Mouse (Mus musculus) hindbrain, embryonic 11.5 days (tissue): ENCODE results near the gene Fam160b1. TPM values are rescaled to one million over a fixed set of nuclear protein-coding genes. Genes with fewer than 3 reads are reported as not detected.

Experiments used
- ATAC-seq: fragments of 200-750 bp; cut with Nextera tagmentation; 2 replicates; pipeline ENCODE4 v1.8.0; 2017; ENCODE audit warnings: mild to moderate bottlenecking, moderate TSS enrichment, moderate library complexity; ENCODE audit not compliant: low FRiP score
- DNase-seq: peaks from one replicate; pipeline ENCODE4 v3.0.0-alpha.2; 2015; ENCODE audit warnings: low spot score
- H3K27ac ChIP-seq: fragments of 300-500 bp; sonication (generic); 2 replicates; pipeline ENCODE4 v1.5.1; 2014; ENCODE audit warnings: mild to moderate bottlenecking, low read depth, low read length
- H3K27me3 ChIP-seq: fragments of 300-500 bp; sonication (generic); 2 replicates; pipeline ENCODE4 v1.6.1; 2014; ENCODE audit warnings: mild to moderate bottlenecking, low read length, moderate library complexity, mixed read lengths; ENCODE audit not compliant: control insufficient read depth, insufficient read depth
- H3K36me3 ChIP-seq: fragments of 300-500 bp; sonication (generic); 2 replicates; pipeline ENCODE4 v1.6.1; 2014; ENCODE audit warnings: mild to moderate bottlenecking, low read length, moderate library complexity, mixed read lengths; ENCODE audit not compliant: control insufficient read depth, insufficient read depth
- H3K4me1 ChIP-seq: fragments of 300-500 bp; sonication (generic); replicated peaks from 2 replicates; pipeline ENCODE4 v1.6.1; 2014; ENCODE audit warnings: low read length, mixed read lengths; ENCODE audit not compliant: control insufficient read depth, insufficient read depth
- H3K4me2 ChIP-seq: fragments of 300-500 bp; sonication (generic); replicated peaks from 2 replicates; pipeline ENCODE4 v1.6.1; 2014; ENCODE audit warnings: mild to moderate bottlenecking, low read depth, low read length
- H3K4me3 ChIP-seq: fragments of 300-500 bp; sonication (generic); 2 replicates; pipeline ENCODE4 v1.5.1; 2014; ENCODE audit warnings: low read depth, low read length
- H3K9ac ChIP-seq: fragments of 300-500 bp; sonication (generic); 2 replicates; pipeline ENCODE4 v1.6.1; 2014; ENCODE audit warnings: low read depth, low read length
- H3K9me3 ChIP-seq: fragments of 300-500 bp; sonication (generic); 2 replicates; pipeline ENCODE4 v1.6.1; 2016; ENCODE audit warnings: low read length; ENCODE audit not compliant: control insufficient read depth
- WGBS: fragments of 180-500 bp; shearing (Covaris S2); extraction: QIAGEN DNeasy Blood & Tissue Kit; methylation state at CpG from one replicate; pipeline ENCODE4 v1.1.7; 2014; 5-methylcytosine and 5-hydroxymethylcytosine counted together
- polyA plus RNA-seq: library from polyadenylated mRNA; unstranded; fragments of >200 nt; fragmentation: Nextera tagmentation; extraction: Ambion mirVana; gene quantifications from 2 replicates; pipeline ENCODE4 v1.2.1, GENCODE M21; 2014

Fam160b1 gene
- polyA plus RNA-seq, 1 experiment from 2014 or later, result 14.2 TPM

DNA sequence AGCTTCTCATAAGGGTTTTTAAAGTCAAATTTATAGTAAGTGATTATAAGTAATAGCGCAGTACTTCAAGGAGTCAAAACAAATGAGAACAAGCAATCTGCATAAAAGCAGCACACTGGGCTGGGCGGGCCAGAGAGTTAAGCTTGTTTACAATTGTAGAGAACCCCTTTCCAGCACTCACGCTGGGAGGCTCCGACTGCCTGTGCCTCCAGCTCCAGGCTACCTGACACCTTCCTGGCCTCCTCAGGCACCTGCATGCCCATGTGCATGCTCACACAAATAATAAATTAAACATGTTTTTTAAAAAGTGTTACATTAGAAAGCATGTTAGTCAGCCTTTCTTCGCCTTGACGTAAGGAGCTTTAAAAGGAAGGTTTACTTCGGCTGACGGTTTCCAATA, 25.3 kb upstream of the Fam160b1 start:
- H3K4me3 ChIP-seq, result no peak overlapping the region
- H3K36me3 ChIP-seq, result no peaks in the 10 kb centered on the region
- 49% methylated on average over 8 of the region's 8 CpGs for WGBS

DNA sequence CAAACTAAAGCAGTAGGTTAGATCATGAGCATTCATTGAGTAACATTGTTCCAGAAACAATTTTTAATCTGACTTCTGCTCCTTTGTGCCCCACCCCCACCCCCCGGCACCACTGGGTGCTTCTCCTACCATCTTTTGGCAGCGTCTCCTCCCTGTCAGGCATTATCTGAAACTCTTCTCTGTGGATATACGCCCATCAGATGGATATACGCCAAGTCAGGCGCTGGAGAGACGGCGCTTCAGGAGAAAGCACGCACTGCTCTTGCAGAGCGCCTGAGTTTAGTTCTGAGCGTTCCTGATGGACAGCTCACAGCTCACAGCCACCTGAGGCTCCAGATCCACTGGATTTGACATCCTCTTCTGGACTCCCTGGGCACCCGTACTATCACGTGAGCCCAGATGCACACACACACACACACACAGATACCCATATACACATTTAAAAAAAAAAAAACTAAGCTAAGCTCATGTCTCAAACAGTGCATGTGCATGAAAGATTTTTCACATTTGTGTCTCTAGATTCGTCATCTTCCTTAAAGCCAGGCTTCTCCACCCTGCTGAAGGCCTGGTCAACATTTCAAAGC, 21.1 kb upstream of the Fam160b1 start:
- Histone ChIP-seq H3K4me3 (no peak overlapping the region), H3K36me3 (no peaks in the 10 kb centered on the region), H3K27me3 (no peaks in the 10 kb centered on the region), H3K27ac (no peak overlapping the region), H3K4me1 (no peaks in the 10 kb centered on the region), H3K4me2 (no peak overlapping the region), H3K9ac (no peak overlapping the region), H3K9me3 (no peaks in the 10 kb centered on the region)
- DNase-seq (no peak), ATAC-seq (no peak)
- 95% methylated on average over 13 of the region's 13 CpGs for WGBS

More for the DNA sequence above, 25.3 kb upstream of the Fam160b1 start:
- H3K27ac ChIP-seq, result no peak overlapping the region
- no peaks in the 10 kb centered on the region for H3K9me3 ChIP-seq
- H3K27me3 ChIP-seq, result no peaks in the 10 kb centered on the region
- no peak for DNase-seq
- H3K4me2 ChIP-seq, result no peak overlapping the region
- no peaks in the 10 kb centered on the region for H3K4me1 ChIP-seq
- no peak overlapping the region for H3K9ac ChIP-seq
- no peak for ATAC-seq

DNA sequence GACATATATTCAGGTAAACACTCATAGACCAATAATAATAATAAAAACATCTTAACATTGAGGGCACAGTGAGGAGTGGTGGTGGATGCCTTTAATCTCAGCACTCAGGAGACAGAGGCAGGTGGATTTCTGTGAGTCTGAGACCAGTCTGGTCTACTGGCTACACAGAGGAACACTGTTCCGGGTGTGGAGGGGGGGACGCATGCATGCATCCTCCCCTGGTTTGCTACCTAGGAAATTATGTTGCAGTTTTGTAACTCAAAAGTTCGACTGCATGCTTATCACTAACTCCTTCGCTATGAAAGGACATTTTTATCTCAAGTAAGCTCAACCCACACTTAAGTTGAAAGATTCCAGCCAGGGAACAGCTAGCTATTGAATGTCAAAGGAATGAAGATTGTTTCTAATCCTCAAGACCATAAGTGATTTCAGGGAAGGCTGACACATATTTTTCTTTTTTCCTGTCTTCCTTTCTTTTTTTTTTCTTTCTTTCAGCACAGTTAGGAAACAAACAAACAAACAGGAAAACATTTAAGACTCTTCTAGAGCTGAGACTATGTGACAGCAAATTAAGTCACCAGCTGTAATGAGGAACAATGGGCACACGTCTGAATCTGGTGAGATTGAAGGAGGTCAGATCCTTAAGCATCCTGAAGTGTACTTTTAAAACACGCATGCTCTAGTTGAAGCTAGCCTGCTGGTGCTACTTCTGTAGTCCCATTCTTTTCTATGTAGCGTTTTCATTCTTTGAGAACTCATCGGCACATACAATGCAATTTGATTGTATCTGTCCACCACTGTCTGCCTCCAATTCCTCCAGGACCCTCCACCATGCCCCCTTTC, 19.4 kb upstream of the Fam160b1 start:
- ATAC-seq (no peak), DNase-seq (no peak)
- no peaks in the 10 kb centered on the region for H3K27me3 ChIP-seq
- no peak overlapping the region for H3K9ac ChIP-seq
- H3K27ac ChIP-seq, result no peak overlapping the region
- no peak overlapping the region for H3K4me2 ChIP-seq
- 86% methylated on average over 8 of the region's 8 CpGs for WGBS
- H3K36me3 ChIP-seq, result no peaks in the 10 kb centered on the region
- no peaks in the 10 kb centered on the region for H3K4me1 ChIP-seq
- no peaks in the 10 kb centered on the region for H3K9me3 ChIP-seq
- H3K4me3 ChIP-seq, result no peak overlapping the region

DNA sequence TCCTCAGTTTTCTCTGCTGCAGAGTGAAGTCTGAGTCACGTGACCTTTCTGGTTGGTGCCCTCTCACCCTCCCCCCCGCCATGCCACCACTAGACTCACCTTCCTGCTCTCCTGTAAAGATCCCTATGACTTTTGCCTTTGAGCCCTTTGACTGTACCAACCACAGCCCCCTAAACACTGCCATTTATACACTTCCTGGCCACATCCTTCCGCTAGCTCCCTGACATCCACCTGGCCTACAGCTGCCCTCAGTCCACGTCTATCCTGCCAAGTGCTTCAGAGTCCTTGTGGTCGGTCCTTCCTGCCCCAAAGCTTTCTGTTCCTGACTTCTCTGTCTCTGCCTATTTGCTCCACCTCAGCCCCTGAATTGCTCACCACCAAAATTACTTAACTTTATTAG, 16.6 kb upstream of the Fam160b1 start:
- H3K27me3 ChIP-seq, result no peaks in the 10 kb centered on the region
- H3K4me1 ChIP-seq, result no peaks in the 10 kb centered on the region
- H3K27ac ChIP-seq, result no peak overlapping the region
- no peak overlapping the region for H3K9ac ChIP-seq
- ATAC-seq (no peak), DNase-seq (no peak)
- no peak overlapping the region for H3K4me3 ChIP-seq
- H3K9me3 ChIP-seq, result no peaks in the 10 kb centered on the region
- WGBS, result 82% methylated on average over 5 of the region's 5 CpGs
- H3K36me3 ChIP-seq, result no peaks in the 10 kb centered on the region
- H3K4me2 ChIP-seq, result no peak overlapping the region

DNA sequence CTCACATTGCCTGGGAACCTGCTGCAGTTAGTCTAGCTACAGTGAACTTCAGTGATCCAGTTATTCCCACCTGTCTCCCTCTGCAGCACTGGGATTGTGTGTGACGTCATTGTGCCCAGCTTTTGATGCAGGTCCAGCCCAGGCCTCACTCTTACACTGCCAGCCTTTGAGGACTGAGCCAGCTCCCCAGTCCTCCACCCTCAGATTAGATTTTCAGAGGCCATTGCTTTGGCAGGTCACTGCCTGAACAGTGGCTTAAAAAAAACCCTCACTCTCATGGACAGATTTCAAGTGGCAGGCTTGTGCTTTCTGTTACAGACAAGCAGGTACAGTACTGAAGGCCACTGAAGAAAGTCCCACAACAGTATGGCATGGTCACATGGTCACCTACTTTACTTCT, 15.8 kb upstream of the Fam160b1 start:
- Histone ChIP-seq H3K36me3 (no peaks in the 10 kb centered on the region), H3K4me1 (no peaks in the 10 kb centered on the region), H3K9me3 (no peaks in the 10 kb centered on the region), H3K27me3 (no peaks in the 10 kb centered on the region), H3K9ac (no peak overlapping the region), H3K27ac (no peak overlapping the region), H3K4me3 (no peak overlapping the region), H3K4me2 (no peak overlapping the region)
- DNase-seq (no peak), ATAC-seq (no peak)
- WGBS, result 82% methylated on average over 1 of the region's 1 CpGs

DNA sequence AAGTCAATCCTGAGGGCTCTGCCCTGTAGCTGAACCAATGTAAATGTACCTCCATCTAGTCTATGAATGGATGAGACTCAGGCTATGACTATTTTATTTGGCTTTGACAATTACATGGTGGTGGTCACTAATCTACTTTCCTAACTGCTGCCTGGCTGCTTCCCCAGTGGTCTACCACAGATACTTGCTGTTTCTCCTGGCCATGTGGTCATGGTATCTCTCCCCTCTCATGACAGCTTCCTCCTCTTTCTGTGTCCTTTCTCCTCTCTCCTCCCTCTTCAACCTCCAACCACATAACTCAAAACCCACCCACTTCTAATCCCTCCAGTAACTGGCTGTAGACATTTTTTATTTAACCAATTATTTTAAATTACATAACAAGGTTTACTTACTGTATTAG, 11.4 kb upstream of the Fam160b1 start:
- H3K27ac ChIP-seq, result no peak overlapping the region
- no peaks in the 10 kb centered on the region for H3K27me3 ChIP-seq
- H3K36me3 ChIP-seq, result no peaks in the 10 kb centered on the region
- no peak for DNase-seq
- no peak overlapping the region for H3K9ac ChIP-seq
- H3K9me3 ChIP-seq, result no peaks in the 10 kb centered on the region
- H3K4me1 ChIP-seq, result no peaks in the 10 kb centered on the region
- no peak overlapping the region for H3K4me3 ChIP-seq
- no peak for ATAC-seq
- H3K4me2 ChIP-seq, result no peak overlapping the region

DNA sequence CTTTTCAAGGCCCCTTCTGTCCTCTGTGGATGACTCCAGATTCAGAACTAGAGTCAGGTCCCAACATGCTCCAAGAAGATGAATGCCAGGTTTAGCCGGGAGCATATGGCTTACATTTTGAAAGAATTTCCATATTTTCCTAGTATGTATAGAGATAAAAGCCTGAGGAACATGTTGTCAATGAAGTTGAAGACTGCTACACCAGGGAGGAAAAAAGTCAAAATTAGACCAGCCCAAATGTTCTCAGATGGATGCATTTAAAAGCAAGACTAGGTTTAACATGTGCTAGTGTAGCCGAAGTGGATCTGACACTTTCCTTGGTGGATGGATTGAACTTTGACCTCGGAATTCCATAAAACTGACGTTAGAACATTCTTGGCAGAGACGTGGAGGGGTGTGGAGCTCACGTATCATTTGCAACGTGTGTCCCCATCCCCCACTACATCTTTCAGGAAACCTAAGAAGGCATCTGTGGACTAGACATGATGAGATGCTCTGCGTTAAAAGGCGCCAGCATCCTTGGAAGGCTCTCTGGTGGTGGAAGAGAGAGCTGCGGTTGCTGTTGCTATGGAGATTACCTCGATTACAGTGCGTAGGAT, 8.0 kb upstream of the Fam160b1 start:
- H3K27ac ChIP-seq, result no peak overlapping the region
- no peak for DNase-seq
- no peaks in the 10 kb centered on the region for H3K9me3 ChIP-seq
- no peaks in the 10 kb centered on the region for H3K4me1 ChIP-seq
- 82% methylated on average over 12 of the region's 12 CpGs for WGBS
- no peaks in the 10 kb centered on the region for H3K36me3 ChIP-seq
- no peak overlapping the region for H3K9ac ChIP-seq
- no peak overlapping the region for H3K4me2 ChIP-seq
- H3K27me3 ChIP-seq, result no peaks in the 10 kb centered on the region
- no peak overlapping the region for H3K4me3 ChIP-seq
- no peak for ATAC-seq

DNA sequence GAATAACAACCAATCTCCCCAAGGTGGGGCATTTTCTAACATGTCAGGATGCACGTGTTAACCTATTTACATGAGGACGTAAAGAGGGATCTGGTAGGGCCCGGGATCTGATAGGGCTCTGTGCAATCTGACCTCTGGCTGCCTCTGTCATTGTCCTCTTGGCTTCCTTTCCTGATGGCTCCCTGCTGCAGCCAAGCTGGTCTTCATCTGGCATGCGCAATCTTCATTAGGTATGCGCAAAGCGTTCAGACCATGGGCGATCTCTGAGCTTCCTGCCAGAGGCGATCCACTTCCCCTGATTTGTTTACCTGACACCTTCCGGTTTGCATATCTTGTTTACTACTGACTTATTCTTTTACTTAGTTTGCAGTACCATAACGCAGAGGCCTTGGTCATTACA, 7.3 kb upstream of the Fam160b1 start:
- H3K9ac ChIP-seq, result no peak overlapping the region
- H3K27ac ChIP-seq, result no peak overlapping the region
- no peak for ATAC-seq
- H3K4me3 ChIP-seq, result no peak overlapping the region
- H3K9me3 ChIP-seq, result no peaks in the 10 kb centered on the region
- no peak overlapping the region for H3K4me2 ChIP-seq
- no peaks in the 10 kb centered on the region for H3K4me1 ChIP-seq
- H3K36me3 ChIP-seq, result no peaks in the 10 kb centered on the region
- 87% methylated on average over 10 of the region's 10 CpGs for WGBS
- DNase-seq, result no peak
- no peaks in the 10 kb centered on the region for H3K27me3 ChIP-seq

DNA sequence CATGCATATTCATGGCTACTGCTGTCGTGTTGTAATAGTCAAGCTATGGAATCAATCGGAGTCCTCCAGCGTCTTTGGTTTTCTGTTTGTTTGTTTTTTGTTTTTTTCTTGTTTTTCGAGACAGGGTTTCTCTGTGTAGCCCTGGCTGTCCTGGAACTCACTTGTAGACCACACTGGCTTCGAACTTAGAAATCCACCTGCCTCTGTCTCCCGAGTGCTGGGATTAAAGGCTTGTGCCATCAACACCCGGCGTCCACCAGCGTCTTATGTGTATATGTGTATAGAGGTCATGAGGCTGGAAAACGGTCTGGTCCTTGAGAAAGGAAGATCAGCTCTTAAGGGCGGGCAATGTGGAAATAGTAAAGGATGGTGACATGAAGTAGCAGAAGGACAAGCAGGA, 6.4 kb upstream of the Fam160b1 start:
- no peak overlapping the region for H3K4me2 ChIP-seq
- H3K36me3 ChIP-seq, result no peaks in the 10 kb centered on the region
- H3K9ac ChIP-seq, result no peak overlapping the region
- no peaks in the 10 kb centered on the region for H3K27me3 ChIP-seq
- no peaks in the 10 kb centered on the region for H3K9me3 ChIP-seq
- ATAC-seq (no peak), DNase-seq (no peak)
- no peaks in the 10 kb centered on the region for H3K4me1 ChIP-seq
- 94% methylated on average over 11 of the region's 11 CpGs for whole genome bisulfite sequencing
- no peak overlapping the region for H3K27ac ChIP-seq
- H3K4me3 ChIP-seq, result no peak overlapping the region
